Mouse (Mus musculus) heart, adult 2 months (tissue): ENCODE measurements around the gene Iqsec1.

Source experiments
- CTCF ChIP-seq: fragments of 200-600 bp; IDR thresholded peaks from 2 replicates; pipeline ENCODE4 v1.8.1; 2022; ENCODE audit warnings: antibody characterized with exemption, mild to moderate bottlenecking, moderate library complexity
- EP300 ChIP-seq: fragments of 200-500 bp; IDR thresholded peaks from 2 replicates; pipeline ENCODE4 v1.6.1; 2011; ENCODE audit warnings: low read depth, low read length, control low read depth; ENCODE audit not compliant: insufficient read depth
- POLR2A ChIP-seq: fragments of 200-500 bp; IDR thresholded peaks from 2 replicates; pipeline ENCODE4 v1.6.1; 2011; ENCODE audit warnings: mild to moderate bottlenecking, low read depth, low read length, control low read depth; ENCODE audit not compliant: insufficient read depth

DNA sequence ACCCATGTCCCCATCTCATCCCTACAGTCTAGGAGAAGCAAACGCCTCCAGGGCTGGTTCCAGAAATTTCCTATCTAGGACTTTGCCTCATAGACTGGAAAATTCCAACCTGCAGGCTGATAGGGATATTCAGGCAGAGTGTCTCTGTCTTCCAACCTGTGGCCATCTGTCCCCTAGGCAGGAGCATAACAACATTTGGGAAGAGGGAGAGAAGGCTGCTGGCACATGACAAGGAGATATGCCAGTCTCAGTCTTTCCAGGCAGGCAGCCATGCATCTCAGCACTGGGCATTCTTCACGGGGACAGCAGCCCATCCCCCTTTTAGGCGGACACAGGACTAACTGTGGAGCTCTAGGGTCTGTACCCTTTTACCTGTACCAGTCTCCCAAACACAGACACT, 176.4 kb downstream of the Iqsec1 start:
- no peak for TF ChIP-seq POLR2A
- TF ChIP-seq EP300: no peak
- no peak for TF ChIP-seq CTCF
